ENCODE assay signal across 10 mouse cellular contexts in the genomic region with DNA sequence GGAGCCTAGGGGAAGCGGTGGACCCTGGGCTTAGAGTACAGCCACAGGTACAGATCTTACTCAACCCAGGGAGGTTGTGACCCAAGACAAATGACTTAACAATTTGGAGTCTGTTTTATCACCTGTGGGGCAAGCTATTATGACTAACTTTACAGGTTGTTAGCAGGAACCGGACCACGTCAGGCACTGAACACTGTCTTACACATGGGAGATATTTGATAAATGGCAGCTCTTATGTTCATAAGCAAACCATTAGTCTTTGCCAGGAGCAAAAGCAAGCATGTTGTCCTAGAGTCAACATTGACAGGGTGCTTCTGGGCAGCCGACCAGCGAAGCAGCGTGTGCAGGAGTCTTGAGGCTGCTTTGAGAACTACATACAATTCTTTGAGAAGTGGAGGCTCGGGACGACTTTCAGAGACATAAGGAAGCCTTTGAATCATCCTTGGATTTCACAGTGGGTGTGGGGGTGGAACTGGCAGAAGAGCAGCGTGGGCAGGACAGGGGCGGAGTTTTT. TPM values are rescaled to one million over a fixed set of nuclear protein-coding genes. Genes with fewer than 3 reads are reported as not detected.
DNase-seq lines count a peak whose midpoint lies in the region; ATAC-seq lines count a peak whose summit lies in the region.
"Had no signal": no experiment of that assay in that cellular context is flagged by ENCODE, and none has a peak within 500 bp of the region (broad histone marks: within the 10 kb centered on the region; RNA-seq: fewer than 3 reads in every experiment).

No protein-coding gene starts in this region.

- no peak for ATAC-seq in kidney, embryonic 16.5 days (ENCODE audit: low FRiP score, low TSS enrichment)
- ATAC-seq in heart, embryonic 11.5 days (replicated peaks; ENCODE audit: insufficient number of reproducible peaks, low FRiP score, low TSS enrichment): no peak

- no peak for DNase-seq in kidney, adult 9 months
- DNase-seq in frontal cortex, postnatal 25 days (ENCODE audit: low spot score in 2 of 2): peak; percentile 14 to 37
- peak; percentile 58 to 64 for DNase-seq in left cerebral cortex, postnatal 10 days (ENCODE audit: extremely low spot score in 1 of 2, low spot score in 2 of 2)
- peak; percentile 71 to 81 for DNase-seq in right cerebral cortex, postnatal 10 days (ENCODE audit: low spot score in 2 of 2)
- DNase-seq in urinary bladder, postnatal 25 days (ENCODE audit: low spot score): no peak
- DNase-seq in heart, adult 8-10 months (ENCODE audit: low spot score): no peak
- DNase-seq: kidney, adult 2 months had no signal

- no peak overlapping the region for H3K9ac ChIP-seq in kidney, embryonic 16.5 days (replicated peaks; ENCODE audit: low read length)
- H3K9ac ChIP-seq in heart, embryonic 11.5 days (ENCODE audit: low read depth, low read length): no peak overlapping the region
- H3K9ac ChIP-seq: heart, embryonic 13.5 days had no signal

- no peaks in the 10 kb centered on the region for H3K9me3 ChIP-seq in kidney, embryonic 16.5 days (ENCODE audit: low read length)
- H3K9me3 ChIP-seq in heart, embryonic 11.5 days (replicated peaks; ENCODE audit: control insufficient read depth, low read length): no peaks in the 10 kb centered on the region
- H3K9me3 ChIP-seq: heart, embryonic 13.5 days had no signal

- 0 out of 2 replicates have a peak overlapping the region, but pooled peaks have one; percentile 8 for H3K27ac ChIP-seq in kidney, embryonic 16.5 days (ENCODE audit: low read length)
- no peak overlapping the region for H3K27ac ChIP-seq in heart, embryonic 11.5 days (ENCODE audit: low read depth, low read length)
- H3K27ac ChIP-seq: heart, embryonic 13.5 days had no signal

- H3K4me3 ChIP-seq in kidney, embryonic 16.5 days (ENCODE audit: low read length): no peak overlapping the region
- H3K4me3 ChIP-seq in heart, embryonic 11.5 days (ENCODE audit: low read depth, low read length): no peak overlapping the region
- H3K4me3 ChIP-seq: heart, embryonic 13.5 days had no signal

- 0 out of 2 replicates have a peak, but pooled peaks cover 4% of the 10 kb centered on the region for H3K36me3 ChIP-seq in kidney, embryonic 16.5 days (ENCODE audit: insufficient read depth, low read length)
- H3K36me3 ChIP-seq in heart, embryonic 11.5 days (ENCODE audit: control insufficient read depth, insufficient read depth, low read length): no peaks in the 10 kb centered on the region; the same call in 1 of the 2 replicates

- peaks cover 32% of the 10 kb centered on the region for H3K4me1 ChIP-seq in kidney, embryonic 16.5 days (ENCODE audit: insufficient read depth, low read length)
- H3K4me1 ChIP-seq in heart, embryonic 11.5 days (ENCODE audit: control insufficient read depth, insufficient read depth, low read length): peaks cover 14% of the 10 kb centered on the region

- no peak overlapping the region for H3K4me2 ChIP-seq in kidney, embryonic 16.5 days (replicated peaks; ENCODE audit: low read depth, low read length)
- H3K4me2 ChIP-seq in heart, embryonic 11.5 days: no peak overlapping the region
- H3K4me2 ChIP-seq: heart, embryonic 13.5 days had no signal

- no peaks in the 10 kb centered on the region for H3K27me3 ChIP-seq in kidney, embryonic 16.5 days (ENCODE audit: insufficient read depth, low read length)
- no peaks in the 10 kb centered on the region for H3K27me3 ChIP-seq in heart, embryonic 11.5 days (ENCODE audit: control insufficient read depth, insufficient read depth, low read length)
- H3K27me3 ChIP-seq: heart, embryonic 13.5 days had no signal

- intact Hi-C loops in left cerebral cortex, postnatal 10 days (cut with DNase I): no loop called here

- 41% methylated on average over 10 of the region's 10 CpGs for WGBS in kidney, embryonic 16.5 days
- WGBS in heart, embryonic 11.5 days (ENCODE audit: insufficient replicate concordance): 73% methylated on average over 10 of the region's 10 CpGs

RNA-seq across cellular contexts. Expression of a gene that starts 33.6 kb away (rescaled TPM):
- 43.3 and 46.3 TPM in 2 replicates for polyA plus RNA-seq in kidney, embryonic 16.5 days (2015; fragmentation: Nextera tagmentation; extraction: Ambion mirVana)
- 10 to 100 TPM; 48.4 to 50.9 TPM for total RNA-seq in left cerebral cortex, postnatal 10 days (2021)
- 25.3 and 31.0 TPM in 2 replicates for polyA plus RNA-seq in heart, embryonic 11.5 days (2014; fragmentation: Nextera tagmentation; extraction: Ambion mirVana)
- 10 to 100 TPM; 63.6 to 67.4 (median 65.5) TPM for total RNA-seq in heart, adult 8-10 months (2022)

RNA-seq across cellular contexts. Expression of a gene that starts 52.1 kb away (rescaled TPM):
- 33.8 and 36.0 TPM in 2 replicates for polyA plus RNA-seq in kidney, embryonic 16.5 days (2015; fragmentation: Nextera tagmentation; extraction: Ambion mirVana)
- total RNA-seq in left cerebral cortex, postnatal 10 days (2021): 10 to 100 TPM; 25.9 to 30.8 TPM
- 13.9 and 16.2 TPM in 2 replicates for polyA plus RNA-seq in heart, embryonic 11.5 days (2014; fragmentation: Nextera tagmentation; extraction: Ambion mirVana)
- 100 to 1,000 TPM; 170 to 247 (median 189) TPM for total RNA-seq in heart, adult 8-10 months (2022)

RNA-seq across cellular contexts. Expression of a gene that starts 52.2 kb away (rescaled TPM):
- polyA plus RNA-seq in kidney, embryonic 16.5 days (2015; fragmentation: Nextera tagmentation; extraction: Ambion mirVana): 18.9 and 19.5 TPM in 2 replicates
- total RNA-seq in left cerebral cortex, postnatal 10 days (2021): 10 to 100 TPM; 13.0 to 14.4 TPM
- polyA plus RNA-seq in heart, embryonic 11.5 days (2014; fragmentation: Nextera tagmentation; extraction: Ambion mirVana): 10.5 and 12.1 TPM in 2 replicates
- total RNA-seq in heart, adult 8-10 months (2022): 10 to 100 TPM; 12.1 to 16.4 (median 14.5) TPM

Comparison
In these comparisons a context has a peak if more than half of its experiments do, and no peak if none do; other contexts are left out.
1. DNase-seq: peak in frontal cortex, postnatal 25 days (2 of 2), left cerebral cortex, postnatal 10 days (2 of 2) and right cerebral cortex, postnatal 10 days (2 of 2); none in kidney, adult 9 months (single experiment), urinary bladder, postnatal 25 days (single experiment) and heart, adult 8-10 months (single experiment).
2. RNA of a gene that starts 52.1 kb away (total RNA-seq): 170 to 247 TPM in heart, adult 8-10 months; 25.9 to 30.8 TPM in left cerebral cortex, postnatal 10 days; every median in the first group is over 4 times any median in the second.